Mouse (Mus musculus) forebrain, embryonic 16.5 days (tissue): Measurements from ENCODE around the gene A130010J15Rik. TPM values are rescaled to one million over a fixed set of nuclear protein-coding genes. Genes with fewer than 3 reads are reported as not detected.

Experiments used
- ATAC-seq: fragments of 200-750 bp; cut with Nextera tagmentation; 2 replicates; pipeline ENCODE4 v1.8.0; 2017; ENCODE audit warnings: mild to moderate bottlenecking, moderate library complexity
- H3K27ac ChIP-seq: fragments of 300-500 bp; sonication (generic); 2 replicates; pipeline ENCODE4 v1.5.1; 2014; ENCODE audit warnings: low read length, control low read depth
- H3K27me3 ChIP-seq: fragments of 300-500 bp; sonication (generic); replicated peaks from 2 replicates; pipeline ENCODE4 v1.6.1; 2014; ENCODE audit warnings: low read length; ENCODE audit not compliant: control insufficient read depth, insufficient read depth
- H3K36me3 ChIP-seq: fragments of 300-500 bp; sonication (generic); 2 replicates; pipeline ENCODE4 v1.6.1; 2014; ENCODE audit not compliant: control insufficient read depth, insufficient read depth
- H3K4me1 ChIP-seq: fragments of 300-500 bp; sonication (generic); replicated peaks from 2 replicates; pipeline ENCODE4 v1.6.1; 2014; ENCODE audit warnings: low read length; ENCODE audit not compliant: control insufficient read depth, insufficient read depth
- H3K4me2 ChIP-seq: fragments of 300-500 bp; sonication (generic); 2 replicates; pipeline ENCODE4 v1.6.1; 2014; ENCODE audit warnings: mild to moderate bottlenecking, low read length, control low read depth
- H3K4me3 ChIP-seq: fragments of 300-500 bp; sonication (generic); replicated peaks from 2 replicates; pipeline ENCODE4 v1.5.1; 2014; ENCODE audit warnings: mild to moderate bottlenecking, low read length, control low read depth
- H3K9ac ChIP-seq: fragments of 300-500 bp; sonication (generic); replicated peaks from 2 replicates; pipeline ENCODE4 v1.6.1; 2014; ENCODE audit warnings: low read depth, low read length, control low read depth
- H3K9me3 ChIP-seq: fragments of 300-500 bp; sonication (generic); 2 replicates; pipeline ENCODE4 v1.6.1; 2016; ENCODE audit warnings: low read length; ENCODE audit not compliant: control insufficient read depth
- WGBS: fragments of 180-500 bp; shearing (Covaris S2); extraction: QIAGEN DNeasy Blood & Tissue Kit; methylation state at CpG from one replicate; pipeline ENCODE4 v1.1.7; 2014; 5-methylcytosine and 5-hydroxymethylcytosine counted together
- polyA plus RNA-seq: library from polyadenylated mRNA; unstranded; fragments of >200 nt; fragmentation: Nextera tagmentation; extraction: Ambion mirVana; gene quantifications from 2 replicates; pipeline ENCODE4 v1.2.1, GENCODE M21; 2015

Gene A130010J15Rik
- 14.2 and 16.1 TPM in 2 replicates for polyA plus RNA-seq

DNA sequence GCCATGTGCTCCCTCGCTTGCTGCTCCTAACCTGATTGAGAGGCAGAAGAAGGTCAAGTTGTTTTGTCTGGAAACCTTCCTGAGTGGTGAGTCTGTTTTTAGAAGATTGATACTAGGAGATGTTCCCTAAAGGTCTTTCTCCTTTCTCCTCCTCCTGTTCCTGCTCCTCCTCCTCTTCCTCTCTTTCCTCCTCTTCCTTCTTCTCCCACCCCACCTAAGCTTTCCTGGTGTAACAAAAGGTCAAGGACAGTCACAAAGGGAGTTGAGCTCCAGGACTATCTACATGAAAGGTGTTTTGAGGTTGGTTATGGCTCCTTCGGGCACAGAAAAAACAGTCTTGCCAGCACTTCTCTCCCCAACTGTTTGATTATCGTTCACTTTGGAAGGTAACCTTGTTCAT, at the start of gene A130010J15Rik:
Gene A130010J15Rik, plus strand, starts transcription at position 301 of the 400 bp plus-strand sequence.
- H3K4me1 ChIP-seq: peaks cover 11% of the 10 kb centered on the region
- no peaks in the 10 kb centered on the region for H3K9me3 ChIP-seq
- no peaks in the 10 kb centered on the region for H3K27me3 ChIP-seq
- H3K4me2 ChIP-seq: no peak within 1 kb of the TSS
- H3K4me3 ChIP-seq: no peak within 1 kb of the TSS
- no peak within 1 kb of the TSS for H3K27ac ChIP-seq
- ATAC-seq: no peak
- H3K9ac ChIP-seq: no peak within 1 kb of the TSS
- H3K36me3 ChIP-seq: no peaks in the 10 kb centered on the region
- 96% methylated on average over 3 of the region's 3 CpGs for WGBS

DNA sequence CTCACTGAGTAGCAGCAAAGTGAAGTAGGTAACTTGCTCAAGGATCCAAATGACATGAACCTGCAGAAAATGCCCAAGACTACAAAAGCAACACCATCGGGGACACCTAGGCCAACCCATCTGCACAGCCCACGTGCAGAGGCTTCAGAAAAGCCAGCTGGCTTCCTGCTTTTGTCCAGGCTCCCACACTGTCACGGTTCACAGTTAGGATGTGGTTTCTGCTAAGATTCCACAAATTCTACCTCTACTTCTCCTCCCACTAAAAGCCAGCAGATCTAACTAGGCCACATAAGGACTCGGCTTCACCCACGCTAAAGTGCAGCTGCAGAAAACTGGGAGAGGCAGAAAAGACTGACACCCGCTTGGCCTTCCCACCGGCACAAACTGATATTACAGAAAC, 45.1 kb upstream of the A130010J15Rik start:
- Histone ChIP-seq H3K27me3 (no peaks in the 10 kb centered on the region), H3K36me3 (peaks cover 59% of the 10 kb centered on the region)

GRCm38 (mm10) chr1:193123290-193123689, 44.6 kb upstream of the A130010J15Rik start:
- WGBS: 96% methylated on average over 6 of the region's 6 CpGs
- Histone ChIP-seq H3K4me2 (no peak overlapping the region), H3K36me3 (peaks cover 54% of the 10 kb centered on the region), H3K9me3 (no peaks in the 10 kb centered on the region), H3K27ac (no peak overlapping the region), H3K9ac (no peak overlapping the region), H3K4me1 (no peaks in the 10 kb centered on the region), H3K4me3 (no peak overlapping the region), H3K27me3 (no peaks in the 10 kb centered on the region)
- ATAC-seq: no peak

More for the DNA sequence above, 45.1 kb upstream of the A130010J15Rik start:
- no peak overlapping the region for H3K4me2 ChIP-seq
- no peak overlapping the region for H3K4me3 ChIP-seq
- no peak overlapping the region for H3K27ac ChIP-seq
- no peak overlapping the region for H3K9ac ChIP-seq
- no peaks in the 10 kb centered on the region for H3K9me3 ChIP-seq
- no peaks in the 10 kb centered on the region for H3K4me1 ChIP-seq
- no peak for ATAC-seq
- 95% methylated on average over 7 of the region's 7 CpGs for WGBS

DNA sequence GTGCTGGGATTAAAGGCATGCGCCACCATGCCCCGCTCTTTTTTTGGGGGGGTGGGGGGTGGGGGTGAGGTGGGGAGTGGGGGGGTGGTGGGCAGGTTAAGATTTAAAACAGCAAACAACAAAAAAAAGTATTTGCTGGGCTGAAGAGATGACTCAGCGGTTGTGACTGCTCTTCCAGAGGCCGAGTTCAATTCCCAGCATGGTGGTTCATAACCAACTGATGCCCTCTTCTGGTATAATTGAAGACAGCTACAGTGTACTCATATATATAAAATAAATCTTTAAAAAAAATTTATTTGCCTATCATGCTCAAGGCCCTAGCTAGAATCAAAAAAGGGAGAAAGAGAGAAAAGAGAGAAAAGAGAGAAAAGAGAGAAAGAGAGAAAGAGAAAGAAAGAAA, 42.0 kb upstream of the A130010J15Rik start:
- no peak overlapping the region for H3K4me3 ChIP-seq
- H3K4me2 ChIP-seq: no peak overlapping the region
- no peaks in the 10 kb centered on the region for H3K9me3 ChIP-seq
- H3K27ac ChIP-seq: no peak overlapping the region
- ATAC-seq: no peak
- peaks cover 32% of the 10 kb centered on the region for H3K36me3 ChIP-seq
- H3K27me3 ChIP-seq: no peaks in the 10 kb centered on the region
- peaks cover 9% of the 10 kb centered on the region for H3K4me1 ChIP-seq
- no peak overlapping the region for H3K9ac ChIP-seq
- WGBS: 82% methylated on average over 4 of the region's 4 CpGs

GRCm38 (mm10) chr1:193128055-193128454, 39.8 kb upstream of the A130010J15Rik start:
- Histone ChIP-seq H3K4me1 (peaks cover 9% of the 10 kb centered on the region), H3K27me3 (no peaks in the 10 kb centered on the region), H3K4me3 (no peak overlapping the region), H3K36me3 (peaks cover 14% of the 10 kb centered on the region), H3K4me2 (no peak overlapping the region), H3K9ac (no peak overlapping the region), H3K9me3 (no peaks in the 10 kb centered on the region), H3K27ac (no peak overlapping the region)
- no peak for ATAC-seq
- WGBS: 94% methylated on average over 6 of the region's 6 CpGs

DNA sequence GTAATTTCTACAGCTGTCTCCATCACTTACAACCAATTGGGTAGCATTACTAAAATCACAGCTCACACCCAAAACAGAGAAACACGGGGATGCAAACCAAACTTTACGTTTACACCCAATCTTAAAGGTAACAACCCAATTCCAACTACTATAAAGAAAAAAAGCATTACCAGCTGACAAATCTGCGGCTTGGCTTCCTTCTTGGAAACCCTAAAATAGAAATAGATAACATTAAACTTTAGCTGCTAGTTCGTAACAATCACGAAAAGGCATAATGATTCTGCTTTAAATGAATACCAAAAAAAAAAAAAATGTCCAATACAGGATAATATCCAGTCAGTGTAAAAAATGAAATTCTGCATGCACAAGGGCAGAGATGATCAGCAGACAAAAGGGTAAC, 38.5 kb upstream of the A130010J15Rik start:
- Histone ChIP-seq H3K9me3 (no peaks in the 10 kb centered on the region), H3K9ac (peak overlapping the region; percentile 89), H3K4me1 (peaks cover 9% of the 10 kb centered on the region), H3K27me3 (no peaks in the 10 kb centered on the region), H3K4me2 (peak overlapping the region; percentile 74), H3K4me3 (peak overlapping the region; percentile 100), H3K27ac (no peak overlapping the region), H3K36me3 (peaks cover 6% of the 10 kb centered on the region; the same call in 1 of the 2 replicates)
- ATAC-seq: no peak
- 29% methylated on average over 5 of the region's 5 CpGs for WGBS

GRCm38 (mm10) chr1:193129786-193130455, 37.9 kb upstream of the A130010J15Rik start, which contains the start of gene Diexf:
Gene Diexf, minus strand, starts transcription at chr1:193130272.
- Histone ChIP-seq H3K27me3 (no peaks in the 10 kb centered on the region), H3K27ac (peak within 1 kb of the TSS; percentile 76), H3K36me3 (peaks cover 6% of the 10 kb centered on the region; the same call in 1 of the 2 replicates), H3K9ac (peak within 1 kb of the TSS; percentile 89), H3K4me2 (peak within 1 kb of the TSS; percentile 74), H3K4me3 (peak within 1 kb of the TSS; percentile 100), H3K4me1 (peaks cover 9% of the 10 kb centered on the region), H3K9me3 (no peaks in the 10 kb centered on the region)
- WGBS: under 1% methylated on average over 61 of the region's 61 CpGs
- ATAC-seq: peak; percentile 94

GRCm38 (mm10) chr1:193130456-193130825, 37.4 kb upstream of the A130010J15Rik start:
- H3K4me2 ChIP-seq: peak overlapping the region; percentile 65
- no peaks in the 10 kb centered on the region for H3K27me3 ChIP-seq
- peak; percentile 57 for ATAC-seq
- H3K9me3 ChIP-seq: no peaks in the 10 kb centered on the region
- peaks cover 6% of the 10 kb centered on the region; the same call in 1 of the 2 replicates for H3K36me3 ChIP-seq
- H3K27ac ChIP-seq: peak overlapping the region; percentile 76
- peaks cover 9% of the 10 kb centered on the region for H3K4me1 ChIP-seq
- 27% methylated on average over 11 of the region's 11 CpGs for WGBS
- H3K4me3 ChIP-seq: peak overlapping the region; percentile 100
- peak overlapping the region; percentile 61 for H3K9ac ChIP-seq

DNA sequence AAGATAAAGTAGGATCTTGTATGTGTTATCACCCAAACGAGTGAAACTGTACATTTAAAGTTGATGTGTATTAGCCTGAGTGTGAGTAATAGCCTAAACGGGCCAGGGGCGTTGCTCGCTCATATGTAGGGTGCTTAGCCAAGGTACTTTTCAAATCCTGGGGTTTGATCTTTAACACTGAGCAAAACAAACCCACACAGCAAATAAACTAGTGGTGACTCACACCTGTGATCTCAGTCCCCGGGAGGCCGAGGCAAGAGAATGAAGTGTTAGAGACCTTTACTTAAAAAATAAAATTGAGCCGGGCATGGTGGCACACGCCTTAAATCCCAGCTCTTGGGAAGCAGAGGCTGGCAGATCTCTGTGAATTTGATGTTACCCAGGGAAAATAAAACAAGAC, 37.0 kb upstream of the A130010J15Rik start:
- Histone ChIP-seq H3K27ac (peak overlapping the region; percentile 76), H3K4me2 (peak overlapping the region; percentile 65), H3K4me1 (peaks cover 9% of the 10 kb centered on the region), H3K36me3 (peaks cover 6% of the 10 kb centered on the region; the same call in 1 of the 2 replicates), H3K4me3 (no peak overlapping the region; the same call in 1 of the 2 replicates), H3K9me3 (no peaks in the 10 kb centered on the region), H3K27me3 (no peaks in the 10 kb centered on the region), H3K9ac (peak overlapping the region; percentile 61)
- peak; percentile 22 for ATAC-seq
- WGBS: 88% methylated on average over 8 of the region's 8 CpGs
